Mouse (Mus musculus): ENCODE measurements around the gene Hdac11.
"Not testable (repeated sequence)": the region's sequence is repeated elsewhere in the genome, so short reads cannot be mapped to it uniquely, and the experiment has no call there.

Gene Hdac11

DNA sequence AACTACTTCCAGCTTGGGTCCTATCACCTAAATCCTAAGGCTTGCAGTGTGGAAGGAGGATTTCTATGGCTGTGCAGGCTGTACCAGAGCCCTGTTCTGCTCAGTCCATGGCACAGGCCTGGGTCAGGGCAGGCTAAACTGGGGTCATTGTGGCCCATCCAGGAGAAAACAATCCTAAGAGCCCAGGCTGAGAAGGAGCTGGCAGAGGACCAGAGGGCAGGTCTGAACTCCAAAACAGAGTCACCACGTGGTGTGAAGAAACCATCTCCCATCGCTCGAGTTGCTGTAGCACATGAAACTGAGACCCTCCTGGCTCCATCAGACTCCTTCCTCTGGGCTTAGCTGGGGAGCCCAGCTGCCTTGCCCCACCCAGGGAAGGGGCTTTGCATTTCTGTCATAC, 48.9 kb downstream of the Hdac11 start:
- DNase-seq (ENCODE audit: low spot score): no peak

GRCm38 (mm10) chr6:91205791-91206190, 49.3 kb downstream of the Hdac11 start:
- DNase-seq (ENCODE audit: low spot score): no peak

DNA sequence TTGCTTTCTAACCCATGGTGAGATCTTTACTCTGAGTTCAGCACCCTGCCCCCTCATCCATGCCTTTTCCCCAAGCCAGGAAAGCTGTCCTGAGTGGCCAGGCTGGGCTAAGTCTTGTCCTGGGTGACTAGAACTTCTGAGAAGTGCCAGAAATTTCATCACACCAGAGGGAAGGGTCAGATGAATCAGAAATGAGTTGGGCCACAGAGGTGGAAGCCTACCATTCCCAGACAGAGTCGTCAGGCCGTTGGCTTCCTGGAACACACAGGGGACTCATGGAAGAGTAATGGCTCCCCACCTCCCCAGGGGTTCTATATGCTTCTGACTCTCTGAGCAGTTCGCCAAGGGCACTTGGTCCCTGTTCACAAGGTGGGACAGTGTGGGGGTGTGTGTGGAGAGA, 51.0 kb downstream of the Hdac11 start:
- DNase-seq (ENCODE audit: low spot score): no peak

GRCm38 (mm10) chr6:91209780-91210179, 53.3 kb downstream of the Hdac11 start:
- no peak for DNase-seq (ENCODE audit: low spot score)

DNA sequence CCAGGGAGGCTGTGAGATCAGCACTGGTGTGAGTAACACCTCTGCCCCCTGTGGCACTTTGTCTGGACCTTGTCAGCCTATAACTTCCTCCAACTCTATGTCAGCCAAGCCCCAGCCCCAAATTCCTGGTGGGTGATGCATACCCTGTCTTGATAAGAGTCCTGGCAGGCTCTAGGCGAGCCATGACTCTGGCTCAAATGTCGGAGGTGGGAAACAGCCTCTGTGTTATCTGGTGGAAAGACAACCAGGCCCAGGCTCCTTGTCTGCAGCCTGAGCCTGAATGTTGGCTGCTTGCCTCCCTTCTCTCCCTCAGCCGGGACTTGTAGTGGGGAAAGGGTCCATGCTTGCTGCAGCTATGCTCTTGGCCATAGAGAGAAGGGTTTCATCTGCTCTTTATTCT, 54.4 kb downstream of the Hdac11 start:
- DNase-seq (ENCODE audit: low spot score): no peak

GRCm38 (mm10) chr6:91212155-91212554, 55.7 kb downstream of the Hdac11 start, which contains the start of gene Fbln2:
TSS of gene Fbln2 (plus strand) at chr6:91212455.
- not testable (repeated sequence) for DNase-seq (ENCODE audit: low spot score)

DNA sequence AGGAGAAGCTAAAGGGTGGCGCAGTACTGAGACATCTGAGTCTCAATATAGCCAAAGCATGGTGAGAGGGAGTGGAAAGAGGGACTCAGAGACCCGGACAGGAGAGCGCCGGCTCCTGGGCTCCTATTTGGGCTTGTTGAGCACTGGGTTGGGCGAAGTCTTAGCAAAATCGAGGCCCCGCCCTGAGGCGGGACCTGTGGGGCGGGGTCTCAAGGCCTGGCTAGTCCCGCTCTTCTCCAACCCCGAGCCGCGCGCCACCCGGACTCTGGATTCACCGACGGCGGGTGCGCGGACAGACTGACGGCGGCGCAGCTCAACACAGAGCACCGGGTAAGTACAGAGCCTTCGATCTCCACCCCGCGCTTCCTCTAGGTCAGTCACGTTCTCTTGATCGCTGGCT, 56.1 kb downstream of the Hdac11 start:
- DNase-seq (ENCODE audit: low spot score): peak; percentile 77

- no peak for DNase-seq (ENCODE audit: low spot score)
These were observed 57.1 kb downstream of the Hdac11 start for GRCm38 (mm10) chr6:91213287-91214218.

DNA sequence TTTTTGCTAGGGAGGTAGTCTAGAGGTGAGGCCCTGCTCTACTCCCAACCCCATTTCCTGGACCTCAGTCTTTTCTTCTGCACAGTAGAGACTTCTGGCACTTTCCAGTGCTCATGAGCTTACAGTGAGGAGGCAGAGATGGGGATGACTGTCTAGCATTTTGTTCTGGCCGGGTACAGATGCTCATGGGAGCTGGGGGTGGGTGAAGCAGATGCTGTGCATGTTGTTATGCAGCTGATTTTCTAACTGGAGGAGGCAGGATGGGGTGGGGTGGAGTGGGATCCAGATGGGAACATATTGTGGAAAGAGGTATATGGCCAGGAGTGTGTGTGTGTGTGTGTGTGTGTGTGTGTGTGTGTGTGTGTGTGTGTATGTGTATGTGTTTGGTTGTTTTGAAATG, 59.0 kb downstream of the Hdac11 start:
- no peak for DNase-seq (ENCODE audit: low spot score)

DNA sequence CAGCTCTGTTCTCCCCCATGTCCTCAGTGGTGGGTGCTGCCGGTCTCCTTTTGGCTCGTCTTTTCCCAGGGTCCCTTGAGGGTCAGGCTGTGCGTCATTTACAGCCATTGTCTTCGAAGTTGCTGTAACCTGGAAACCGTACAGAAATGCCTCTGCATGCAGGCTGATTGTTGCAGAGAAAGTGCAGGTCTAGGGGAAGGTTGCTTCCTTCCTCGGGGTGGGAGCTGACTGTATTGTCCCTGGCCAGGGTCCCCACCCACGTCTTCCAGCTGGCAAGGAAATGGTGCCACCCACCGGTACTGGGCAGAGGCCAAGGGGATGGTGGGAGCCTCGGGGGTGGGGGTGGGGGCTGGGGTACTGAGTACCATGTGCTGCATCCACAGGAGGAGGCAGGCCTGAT, 62.0 kb downstream of the Hdac11 start:
- no peak for DNase-seq (ENCODE audit: low spot score)

DNA sequence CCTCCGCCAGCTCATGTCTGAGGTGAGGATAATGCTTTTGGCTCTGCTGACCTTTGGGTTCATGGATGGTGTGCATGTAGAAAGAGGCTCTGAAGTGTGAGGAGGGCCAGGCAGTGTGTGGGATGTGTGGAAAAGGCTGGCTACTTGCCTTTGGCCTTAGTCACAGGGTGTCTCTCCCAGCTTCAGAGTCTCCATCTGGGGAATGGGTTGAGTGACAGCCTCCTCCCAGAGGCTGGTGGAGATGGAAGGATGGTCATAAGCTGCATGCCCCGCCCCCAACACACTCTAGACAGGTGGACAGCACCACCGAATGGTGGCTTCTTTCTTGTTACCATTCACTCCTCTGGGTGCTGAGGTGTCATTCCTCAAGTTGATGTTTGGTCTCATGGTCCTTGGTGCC, 62.4 kb downstream of the Hdac11 start:
- no peak for DNase-seq (ENCODE audit: low spot score)

- no peak for DNase-seq (ENCODE audit: low spot score)
These were observed 63.6 kb downstream of the Hdac11 start for GRCm38 (mm10) chr6:91220062-91220461.

GRCm38 (mm10) chr6:91221094-91221493, 64.6 kb downstream of the Hdac11 start:
- DNase-seq (ENCODE audit: low spot score): no peak

DNA sequence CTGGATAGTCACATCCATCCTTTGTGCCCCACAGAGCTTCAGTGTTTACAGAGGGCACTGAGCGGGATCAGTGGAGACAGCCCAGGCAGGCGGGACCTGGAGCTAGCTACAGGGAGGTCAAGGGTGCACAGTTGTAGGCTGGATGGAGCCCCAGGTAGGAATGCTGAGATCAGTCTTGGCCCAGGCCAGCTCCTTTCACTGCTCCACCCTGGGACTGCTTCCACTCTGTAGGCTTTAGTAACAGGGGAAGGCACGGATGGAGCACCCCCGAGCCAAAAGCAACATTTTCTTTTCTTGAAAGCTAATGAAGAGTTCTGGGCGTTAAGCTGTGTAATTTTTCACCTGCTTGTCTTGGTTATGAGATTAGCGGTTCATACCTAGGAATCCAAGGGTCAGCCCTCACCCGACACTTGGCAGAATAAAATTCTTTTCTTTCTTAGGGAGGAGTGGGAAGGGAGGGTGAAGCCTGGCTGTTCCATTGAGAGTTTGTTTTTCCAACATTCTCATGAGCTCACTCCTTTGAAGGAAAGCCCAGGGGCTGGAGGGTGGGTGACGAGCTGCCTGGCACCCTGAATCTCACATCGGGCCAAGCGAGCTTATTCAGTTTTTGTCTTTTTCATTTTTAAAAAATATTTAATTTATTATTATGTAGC, 66.4 kb downstream of the Hdac11 start:
- no peak for DNase-seq (ENCODE audit: low spot score)

Measured in retina, embryonic 14.5 days (tissue).